In the genomic region with DNA sequence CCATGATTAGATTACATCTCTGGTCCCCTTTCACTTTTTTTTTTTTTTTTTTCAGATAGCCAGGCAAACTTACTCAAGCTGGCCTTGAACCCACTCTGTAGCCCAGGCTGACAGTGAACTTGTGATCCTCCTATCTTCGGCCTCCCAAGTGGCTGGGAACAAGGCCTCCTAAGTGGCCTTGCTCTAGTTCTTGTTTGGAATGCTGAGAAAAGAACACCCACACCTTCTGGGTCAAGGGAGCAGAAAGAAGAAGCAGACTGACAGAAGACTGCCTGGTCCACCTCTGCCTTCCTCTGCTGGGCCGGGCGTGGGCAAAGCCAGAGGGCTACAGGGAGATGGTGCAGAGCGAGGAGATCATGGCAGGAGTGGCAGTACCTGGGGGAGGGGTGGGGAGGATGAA, we compare ENCODE assay signal across 23 mouse cellular contexts. TPM values are rescaled to one million over a fixed set of nuclear protein-coding genes. Genes with fewer than 3 reads are reported as not detected.
DNase-seq lines count a peak whose midpoint lies in the region; TF ChIP-seq lines count a peak whose summit lies in the region.
"Had no signal": no experiment of that assay in that cellular context is flagged by ENCODE, and none has a peak within 500 bp of the region (broad histone marks: within the 10 kb centered on the region; RNA-seq: fewer than 3 reads in every experiment).

No protein-coding gene starts in this region.

- H3K4me1 ChIP-seq in testis, adult 2 months (ENCODE audit: control insufficient read depth, insufficient read depth, low read length): peaks cover 17% of the 10 kb centered on the region

- H3K27ac ChIP-seq in testis, adult 2 months (ENCODE audit: control insufficient read depth, insufficient read depth, low read depth, low read length): peak overlapping the region; percentile 66
- H3K27ac ChIP-seq: embryonic facial prominence, embryonic 10.5 days; embryonic facial prominence, embryonic 12.5 days; forebrain, embryonic 13.5 days; forebrain, embryonic 15.5 days had no signal

- no peak for TF ChIP-seq CTCF in testis, adult 2 months (IDR thresholded peaks at IDR 0.05; ENCODE audit: control insufficient read depth, insufficient read depth, insufficient replicate concordance, low read depth, low read length)

- H3K27me3 ChIP-seq in testis, adult 2 months (ENCODE audit: control insufficient read depth, insufficient read depth, low read length): no peaks in the 10 kb centered on the region
- H3K27me3 ChIP-seq: forebrain, embryonic 13.5 days; forebrain, embryonic 15.5 days had no signal

- TF ChIP-seq POLR2A in testis, adult 2 months (IDR thresholded peaks at IDR 0.05; ENCODE audit: control insufficient read depth, low read depth, low read length): no peak

- peak; percentile 38 for DNase-seq in adrenal gland, adult 2 months
- DNase-seq in adrenal gland, postnatal 10 days: no peak
- no peak for DNase-seq in testis, postnatal 10 days (ENCODE audit: low spot score)
- DNase-seq in testis, postnatal 14 days (ENCODE audit: low spot score): peak; percentile 46
- DNase-seq in left cerebral cortex, postnatal 4 days: no peak
- DNase-seq: adrenal gland, postnatal 25 days; B cell, adult 2 months; cerebellum, adult 11-12 months; cerebellum, adult 2 months; cerebellum, adult 9-10 months; cerebellum, postnatal 10 days; cerebellum, postnatal 25 days; forebrain, postnatal 0 days had no signal

- intact Hi-C loops in left cerebral cortex, postnatal 4 days (cut with DNase I): loop anchor here (10.0 kb wide), 1 partner anchor 106 kb away; no protein-coding TSS in a partner anchor

- no peak overlapping the region for H3K4me3 ChIP-seq in testis, adult 2 months (ENCODE audit: control insufficient read depth, low read depth, low read length)
- H3K4me3 ChIP-seq: embryonic facial prominence, embryonic 10.5 days; embryonic facial prominence, embryonic 12.5 days; forebrain, embryonic 13.5 days; forebrain, embryonic 15.5 days had no signal

- H3K36me3 ChIP-seq in testis, adult 2 months (ENCODE audit: control insufficient read depth, insufficient read depth, low read length): no peaks in the 10 kb centered on the region
- H3K36me3 ChIP-seq: embryonic facial prominence, embryonic 10.5 days; embryonic facial prominence, embryonic 12.5 days; forebrain, embryonic 15.5 days; G1E had no signal

RNA-seq across cellular contexts. Expression of a gene that starts 1.8 kb away (rescaled TPM):
- total RNA-seq in adrenal gland, adult 2 months (2021): 10 to 100 TPM; 35.9 to 53.9 TPM
- polyA plus RNA-seq in adrenal gland, adult 2 months (2012; rRNA removed): 32.0 and 51.8 TPM in 2 replicates
- 10 to 100 TPM; 46.5 to 54.0 TPM for total RNA-seq in adrenal gland, postnatal 10 days (2021)
- 19.6 and 25.6 TPM in 2 replicates for polyA plus RNA-seq in testis, adult 2 months (2012; rRNA removed)
- 10 to 100 TPM; 76.5 to 90.3 TPM for total RNA-seq in left cerebral cortex, postnatal 4 days (2021)
- total RNA-seq: CH12.LX had no signal
- polyA plus RNA-seq: activated CD4-positive, CD25-positive, alpha-beta regulatory T cell, adult 4 months; CD4-positive, CD25-positive, alpha-beta regulatory T cell, adult 4 months; G1E; Patski had no signal

RNA-seq across cellular contexts. Expression of a gene that starts 17.1 kb away (rescaled TPM):
- 100 to 1,000 TPM in 1 of 2 experiments, 10 to 100 TPM in 1; 90.9 to 108 TPM for total RNA-seq in adrenal gland, adult 2 months (2021)
- 58.0 and 63.5 TPM in 2 replicates for polyA plus RNA-seq in adrenal gland, adult 2 months (2012; rRNA removed)
- 100 to 1,000 TPM in 1 of 2 experiments, 10 to 100 TPM in 1; 93.6 to 102 TPM for total RNA-seq in adrenal gland, postnatal 10 days (2021)
- polyA plus RNA-seq in testis, adult 2 months (2012; rRNA removed): 60.6 and 61.0 TPM in 2 replicates
- 10 to 100 TPM; 60.0 to 62.4 TPM for total RNA-seq in left cerebral cortex, postnatal 4 days (2021)

RNA-seq across cellular contexts. Expression of a gene that starts 59.5 kb away (rescaled TPM):
- total RNA-seq in adrenal gland, adult 2 months (2021): 1 to 10 TPM; 3.5 to 9.3 TPM
- 4.9 and 8.3 TPM in 2 replicates for polyA plus RNA-seq in adrenal gland, adult 2 months (2012; rRNA removed)
- 10 to 100 TPM in 1 of 2 experiments, 1 to 10 TPM in 1; 8.0 to 10.7 TPM for total RNA-seq in adrenal gland, postnatal 10 days (2021)
- 38.0 and 38.2 TPM in 2 replicates for polyA plus RNA-seq in testis, adult 2 months (2012; rRNA removed)
- 10 to 100 TPM; 24.0 to 27.9 TPM for total RNA-seq in left cerebral cortex, postnatal 4 days (2021)
- total RNA-seq: CH12.LX had no signal
- polyA plus RNA-seq: activated CD4-positive, CD25-positive, alpha-beta regulatory T cell, adult 4 months; CD4-positive, CD25-positive, alpha-beta regulatory T cell, adult 4 months; G1E had no signal

Comparison
In these comparisons a context has a peak if more than half of its experiments do, and no peak if none do; other contexts are left out.
1. DNase-seq: peak in adrenal gland, adult 2 months (single experiment) and testis, postnatal 14 days (single experiment); none in adrenal gland, postnatal 10 days (single experiment), testis, postnatal 10 days (single experiment) and left cerebral cortex, postnatal 4 days (single experiment).